Mouse (Mus musculus) limb, embryonic 13.5 days (tissue): Measurements from ENCODE around the gene Kap. TPM values are rescaled to one million over a fixed set of nuclear protein-coding genes. Genes with fewer than 3 reads are reported as not detected.
"Not testable (repeated sequence)": the region's sequence is repeated elsewhere in the genome, so short reads cannot be mapped to it uniquely, and the experiment has no call there.

Experiments
- ATAC-seq: fragments of 200-750 bp; cut with Nextera tagmentation; 2 replicates; pipeline ENCODE4 v1.8.0; 2017; ENCODE audit warnings: low read depth, moderate number of reproducible peaks, moderate TSS enrichment; ENCODE audit not compliant: low FRiP score
- H3K27ac ChIP-seq: fragments of 300-500 bp; sonication (generic); 2 replicates; pipeline ENCODE4 v1.5.1; 2015; ENCODE audit warnings: inconsistent platforms, mild to moderate bottlenecking, moderate library complexity
- H3K27me3 ChIP-seq: fragments of 300-500 bp; sonication (generic); 2 replicates; pipeline ENCODE4 v1.6.1; 2015; ENCODE audit warnings: mild to moderate bottlenecking, inconsistent platforms
- H3K36me3 ChIP-seq: fragments of 300-500 bp; sonication (generic); 2 replicates; pipeline ENCODE4 v1.6.1; 2015; ENCODE audit warnings: inconsistent platforms, mild to moderate bottlenecking, moderate library complexity
- H3K4me1 ChIP-seq: fragments of 300-500 bp; sonication (generic); 2 replicates; pipeline ENCODE4 v1.6.1; 2015; ENCODE audit warnings: inconsistent platforms
- H3K4me2 ChIP-seq: fragments of 300-500 bp; sonication (generic); replicated peaks from 2 replicates; pipeline ENCODE4 v1.6.1; 2015; ENCODE audit warnings: inconsistent platforms, mild to moderate bottlenecking, moderate library complexity
- H3K4me3 ChIP-seq: fragments of 300-500 bp; sonication (generic); 2 replicates; pipeline ENCODE4 v1.5.1; 2015; ENCODE audit warnings: moderate library complexity, mild to moderate bottlenecking, inconsistent platforms
- H3K9ac ChIP-seq: fragments of 300-500 bp; sonication (generic); 2 replicates; pipeline ENCODE4 v1.6.1; 2015; ENCODE audit warnings: mild to moderate bottlenecking, inconsistent platforms
- H3K9me3 ChIP-seq: fragments of 300-500 bp; sonication (generic); 2 replicates; pipeline ENCODE4 v1.6.1; 2016; ENCODE audit warnings: inconsistent platforms
- WGBS: fragments of 180-500 bp; shearing (Covaris S2); methylation state at CpG from one replicate; pipeline ENCODE4 v1.1.7; 2015; 5-methylcytosine and 5-hydroxymethylcytosine counted together
- polyA plus RNA-seq: library from polyadenylated mRNA; unstranded; fragments of >200 nt; fragmentation: Nextera tagmentation; extraction: Ambion mirVana; gene quantifications from 2 replicates; pipeline ENCODE4 v1.2.1, GENCODE M21; 2015

The Kap gene
- not detected in 2 replicates for polyA plus RNA-seq

GRCm38 (mm10) chr6:133853526-133853925 lies at the start of gene Kap:
Gene Kap, minus strand, starts transcription at chr6:133853762.
- Histone ChIP-seq H3K27me3 (no peaks in the 10 kb centered on the region), H3K4me2 (no peak within 1 kb of the TSS), H3K9me3 (no peaks in the 10 kb centered on the region), H3K36me3 (no peaks in the 10 kb centered on the region), H3K9ac (no peak within 1 kb of the TSS), H3K27ac (no peak within 1 kb of the TSS), H3K4me3 (no peak within 1 kb of the TSS), H3K4me1 (no peaks in the 10 kb centered on the region)
- ATAC-seq: no peak
- WGBS: 75% methylated on average over 1 of the region's 1 CpGs

GRCm38 (mm10) chr6:133885871-133886415 lies 32.4 kb upstream of the Kap start:
- H3K4me1 ChIP-seq: no peaks in the 10 kb centered on the region
- no peak overlapping the region for H3K27ac ChIP-seq
- no peak overlapping the region for H3K9ac ChIP-seq
- H3K27me3 ChIP-seq: no peaks in the 10 kb centered on the region
- no peak for ATAC-seq
- H3K4me3 ChIP-seq: no peak overlapping the region
- H3K36me3 ChIP-seq: no peaks in the 10 kb centered on the region
- H3K4me2 ChIP-seq: no peak overlapping the region
- peaks cover 2% of the 10 kb centered on the region; the same call in 1 of the 2 replicates for H3K9me3 ChIP-seq
- 87% methylated on average over 5 of the region's 5 CpGs for WGBS

- Histone ChIP-seq H3K9me3 (peaks cover 4% of the 10 kb centered on the region; the same call in 1 of the 2 replicates), H3K4me2 (no peak overlapping the region), H3K4me1 (no peaks in the 10 kb centered on the region), H3K9ac (no peak overlapping the region), H3K4me3 (no peak overlapping the region), H3K36me3 (no peaks in the 10 kb centered on the region), H3K27me3 (no peaks in the 10 kb centered on the region), H3K27ac (no peak overlapping the region)
- 76% methylated on average over 5 of the region's 5 CpGs for WGBS
- ATAC-seq: no peak
Measured at GRCm38 (mm10) chr6:133883446-133883985, 30.0 kb upstream of the Kap start.

- Histone ChIP-seq H3K27ac (no peak overlapping the region), H3K27me3 (no peaks in the 10 kb centered on the region), H3K9me3 (peaks cover 3% of the 10 kb centered on the region; the same call in 1 of the 2 replicates), H3K9ac (no peak overlapping the region), H3K4me2 (0 out of 2 replicates have a peak overlapping the region, but pooled peaks have one; percentile 16), H3K36me3 (no peaks in the 10 kb centered on the region), H3K4me1 (no peaks in the 10 kb centered on the region), H3K4me3 (no peak overlapping the region)
- 34% methylated on average over 12 of the region's 12 CpGs for WGBS
- ATAC-seq: no peak
Measured at GRCm38 (mm10) chr6:133875906-133876462, 22.4 kb upstream of the Kap start.

- Histone ChIP-seq H3K9me3 (no peaks in the 10 kb centered on the region), H3K4me2 (no peak overlapping the region), H3K27ac (no peak overlapping the region), H3K4me3 (no peak overlapping the region), H3K9ac (no peak overlapping the region), H3K36me3 (no peaks in the 10 kb centered on the region), H3K27me3 (no peaks in the 10 kb centered on the region), H3K4me1 (no peaks in the 10 kb centered on the region)
- 72% methylated on average over 2 of the region's 2 CpGs for WGBS
- no peak for ATAC-seq
Measured at GRCm38 (mm10) chr6:133872667-133873066, 19.1 kb upstream of the Kap start.

GRCm38 (mm10) chr6:133871131-133871530 lies 17.6 kb upstream of the Kap start:
- Histone ChIP-seq H3K9ac (no peak overlapping the region), H3K27ac (no peak overlapping the region), H3K27me3 (no peaks in the 10 kb centered on the region), H3K4me3 (no peak overlapping the region), H3K4me1 (no peaks in the 10 kb centered on the region), H3K36me3 (no peaks in the 10 kb centered on the region), H3K4me2 (no peak overlapping the region), H3K9me3 (no peaks in the 10 kb centered on the region)
- 56% methylated on average over 1 of the region's 1 CpGs for WGBS
- no peak for ATAC-seq

- no peaks in the 10 kb centered on the region for H3K36me3 ChIP-seq
- ATAC-seq: no peak
- H3K4me1 ChIP-seq: no peaks in the 10 kb centered on the region
- H3K4me3 ChIP-seq: no peak overlapping the region
- H3K9me3 ChIP-seq: no peaks in the 10 kb centered on the region
- no peak overlapping the region for H3K4me2 ChIP-seq
- no peak overlapping the region for H3K27ac ChIP-seq
- H3K9ac ChIP-seq: no peak overlapping the region
- WGBS: 88% methylated on average over 1 of the region's 1 CpGs
- H3K27me3 ChIP-seq: no peaks in the 10 kb centered on the region
Measured at GRCm38 (mm10) chr6:133868381-133868780, 14.8 kb upstream of the Kap start.

GRCm38 (mm10) chr6:133855871-133856270 lies 2.3 kb upstream of the Kap start:
- Histone ChIP-seq H3K4me2 (no peak overlapping the region), H3K4me3 (no peak overlapping the region), H3K27ac (no peak overlapping the region), H3K36me3 (no peaks in the 10 kb centered on the region), H3K9ac (no peak overlapping the region), H3K4me1 (no peaks in the 10 kb centered on the region), H3K9me3 (no peaks in the 10 kb centered on the region), H3K27me3 (no peaks in the 10 kb centered on the region)
- ATAC-seq: no peak
- 72% methylated on average over 2 of the region's 2 CpGs for WGBS

GRCm38 (mm10) chr6:133849359-133849758 lies 4.2 kb downstream of the Kap start:
- H3K27me3 ChIP-seq: no peaks in the 10 kb centered on the region
- no peak for ATAC-seq
- H3K36me3 ChIP-seq: no peaks in the 10 kb centered on the region
- H3K4me2 ChIP-seq: no peak overlapping the region
- no peak overlapping the region for H3K27ac ChIP-seq
- no peaks in the 10 kb centered on the region for H3K9me3 ChIP-seq
- WGBS: 76% methylated on average over 2 of the region's 2 CpGs
- H3K9ac ChIP-seq: no peak overlapping the region
- no peak overlapping the region for H3K4me3 ChIP-seq
- H3K4me1 ChIP-seq: no peaks in the 10 kb centered on the region

GRCm38 (mm10) chr6:133848861-133849260 lies 4.7 kb downstream of the Kap start:
- not testable (repeated sequence) for ATAC-seq, H3K9ac ChIP-seq, H3K27ac ChIP-seq, H3K27me3 ChIP-seq, H3K4me2 ChIP-seq, H3K4me1 ChIP-seq, H3K4me3 ChIP-seq, H3K9me3 ChIP-seq, H3K36me3 ChIP-seq
- WGBS: 89% methylated on average over 6 of the region's 6 CpGs

- not testable (repeated sequence) for H3K4me3 ChIP-seq, H3K4me1 ChIP-seq, H3K27ac ChIP-seq, H3K9ac ChIP-seq, H3K27me3 ChIP-seq, H3K9me3 ChIP-seq, ATAC-seq, H3K4me2 ChIP-seq, H3K36me3 ChIP-seq
- 86% methylated on average over 29 of the region's 29 CpGs for WGBS
Measured at GRCm38 (mm10) chr6:133838296-133838995, 15.1 kb downstream of the Kap start.

- no peak overlapping the region for H3K4me3 ChIP-seq
- no peaks in the 10 kb centered on the region for H3K27me3 ChIP-seq
- no peak for ATAC-seq
- H3K27ac ChIP-seq: no peak overlapping the region
- H3K9ac ChIP-seq: no peak overlapping the region
- no peaks in the 10 kb centered on the region for H3K4me1 ChIP-seq
- peaks cover 3% of the 10 kb centered on the region; the same call in 1 of the 2 replicates for H3K9me3 ChIP-seq
- H3K4me2 ChIP-seq: no peak overlapping the region
- 65% methylated on average over 1 of the region's 1 CpGs for WGBS
- H3K36me3 ChIP-seq: no peaks in the 10 kb centered on the region
Measured at GRCm38 (mm10) chr6:133812342-133812741, 41.2 kb downstream of the Kap start.
